Mouse (Mus musculus): Measurements from ENCODE around the gene Ttc28.

Ttc28 gene

GRCm38 (mm10) chr5:111335939-111336691 lies 456.5 kb downstream of the Ttc28 start:
- no peak for DNase-seq (ENCODE audit: low spot score in 2 of 2)

Measured in thymus, postnatal 10 days (tissue).